Mouse (Mus musculus) CH12F3 (cell line): ENCODE results near the gene Bid.
"Not testable (repeated sequence)": the region's sequence is repeated elsewhere in the genome, so short reads cannot be mapped to it uniquely, and the experiment has no call there.

ENCODE experiments used
- in situ Hi-C: fragments of 300-500 bp; cut with MboI; formaldehyde crosslinking; loops from 2 replicates; pipeline ENCODE4 v1.14.3; 2020; ENCODE audit warnings: low sequenced_read_pairs

The Bid gene

DNA sequence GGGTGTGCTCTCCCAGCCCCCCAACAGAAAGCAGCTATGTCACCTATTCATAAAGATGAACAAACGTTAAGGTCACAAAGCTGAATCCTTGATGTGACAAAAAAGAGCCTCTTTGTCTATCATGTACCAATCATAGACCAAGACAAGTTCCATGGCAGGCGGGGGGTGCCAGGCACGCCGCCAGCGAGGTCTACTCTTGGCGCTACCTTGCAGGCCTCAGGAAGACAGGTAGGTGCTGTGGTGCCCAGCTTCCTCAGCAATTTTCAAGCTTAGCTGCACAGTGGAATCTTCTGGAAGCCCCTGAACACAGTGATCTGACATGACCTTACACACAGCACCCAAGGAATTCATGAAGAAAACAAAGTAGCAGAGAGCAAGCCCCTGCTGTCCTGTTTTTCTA lies 10.1 kb downstream of the Bid start:
- in situ Hi-C loops: no loop called here

GRCm38 (mm10) chr6:120905111-120905510 lies 11.5 kb downstream of the Bid start:
- in situ Hi-C loops: no loop called here

GRCm38 (mm10) chr6:120903961-120904360 lies 12.7 kb downstream of the Bid start:
- in situ Hi-C loops: no loop called here

DNA sequence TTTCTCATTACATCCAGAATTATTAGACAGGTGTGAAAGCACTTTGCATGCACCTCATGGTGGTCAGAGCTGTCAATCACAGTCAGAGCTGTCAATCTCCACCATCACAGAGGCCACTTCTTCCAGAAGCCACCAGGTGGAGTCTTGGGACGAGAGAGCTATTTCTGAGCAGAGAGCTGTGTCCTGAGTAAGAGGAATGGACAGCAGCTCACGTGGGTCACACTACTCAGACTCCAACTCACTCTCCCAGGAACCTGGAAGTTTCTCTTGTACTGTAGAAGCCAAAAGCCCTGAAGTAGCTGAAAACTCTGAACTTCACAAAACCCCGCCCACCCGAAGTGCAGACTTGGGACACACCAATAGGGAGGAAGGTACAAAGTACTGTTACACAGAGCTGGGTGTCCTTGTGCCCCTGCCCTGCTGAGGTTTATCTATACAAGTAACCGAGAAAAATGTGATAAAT lies 13.2 kb downstream of the Bid start:
- in situ Hi-C loops: no loop called here

- in situ Hi-C loops: no loop called here
These were observed 14.6 kb downstream of the Bid start for GRCm38 (mm10) chr6:120901776-120902645.

GRCm38 (mm10) chr6:120898188-120898833 lies 18.3 kb downstream of the Bid start:
- in situ Hi-C loops: no loop called here

GRCm38 (mm10) chr6:120894524-120894923 lies 22.1 kb downstream of the Bid start:
- in situ Hi-C loops: no loop called here

DNA sequence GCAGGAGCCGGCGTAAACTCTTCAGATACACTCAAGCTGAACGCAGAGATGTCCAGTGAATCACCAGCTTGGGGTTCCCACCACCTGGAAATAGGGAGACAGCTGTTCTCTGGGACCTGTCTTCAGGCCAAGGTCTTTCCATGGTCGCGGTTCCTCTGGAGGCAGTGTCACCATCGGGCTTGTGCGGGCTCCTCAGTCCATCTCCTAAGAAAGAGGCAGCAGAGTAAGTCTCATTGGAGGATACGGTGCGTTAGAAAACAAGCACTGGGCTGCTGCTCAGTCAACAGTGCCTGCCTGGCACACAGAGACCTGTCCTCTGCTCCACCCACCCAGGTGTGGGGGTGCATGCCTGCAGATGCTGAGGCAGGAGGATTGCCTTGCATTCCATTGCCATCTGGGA lies 22.6 kb downstream of the Bid start:
- in situ Hi-C loops: no loop called here

DNA sequence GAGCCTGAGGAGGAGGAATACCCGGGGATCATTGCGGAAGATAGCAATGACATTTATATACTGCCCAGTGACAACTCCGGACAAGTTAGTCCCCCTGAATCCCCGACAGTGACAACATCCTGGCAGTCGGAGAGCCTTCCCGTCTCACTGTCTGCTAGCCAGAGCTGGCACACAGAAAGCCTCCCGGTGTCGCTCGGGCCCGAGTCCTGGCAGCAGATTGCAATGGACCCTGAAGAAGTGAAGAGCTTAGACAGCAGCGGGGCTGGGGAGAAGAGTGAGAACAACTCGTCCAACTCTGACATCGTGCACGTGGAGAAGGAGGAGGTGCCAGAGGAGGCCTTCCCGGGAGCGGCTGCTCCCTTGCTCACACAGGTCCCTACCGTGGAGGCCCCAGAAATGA lies 30.0 kb downstream of the Bid start:
- in situ Hi-C loops: no loop called here

DNA sequence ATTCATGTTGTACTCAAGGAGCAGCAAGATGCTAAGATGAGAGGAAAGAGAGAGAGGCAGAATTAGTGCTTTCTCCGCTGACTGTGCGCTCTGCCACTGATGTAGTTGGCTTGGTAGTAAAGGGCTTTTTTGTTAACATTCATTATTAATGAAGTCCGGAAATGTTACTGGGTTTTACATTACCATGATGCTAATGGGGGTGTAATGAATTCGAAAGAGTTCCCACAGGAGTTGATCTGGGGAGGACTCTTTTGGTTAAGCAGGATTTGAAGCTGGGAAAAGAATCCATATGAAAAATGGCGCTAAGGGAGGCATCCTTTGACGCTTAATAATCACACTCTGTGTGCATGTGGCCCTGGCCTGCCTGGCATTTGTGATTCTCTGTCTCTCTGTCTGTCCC lies 32.2 kb downstream of the Bid start:
- in situ Hi-C loops: no loop called here

GRCm38 (mm10) chr6:120879046-120879445 lies 37.6 kb downstream of the Bid start:
- in situ Hi-C loops: no loop called here

DNA sequence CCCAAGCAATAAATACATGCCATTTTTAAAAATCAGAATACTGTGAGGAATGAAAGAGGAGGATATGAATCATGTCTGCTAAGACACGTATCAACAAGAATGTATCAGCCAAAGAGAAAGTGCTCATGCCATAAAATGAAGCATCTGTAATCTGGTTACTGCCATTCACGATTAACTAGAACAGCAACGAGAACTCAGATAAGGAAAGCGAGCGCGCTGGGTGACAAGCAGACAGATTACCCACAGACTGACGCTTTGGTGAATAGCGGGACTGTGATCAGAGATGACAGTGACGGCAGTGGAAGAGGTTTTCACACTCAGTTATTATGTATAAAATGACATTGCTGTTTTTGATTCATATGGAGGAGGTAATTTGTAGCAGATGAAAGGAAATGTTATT lies 42.8 kb downstream of the Bid start:
- in situ Hi-C loops: no loop called here

GRCm38 (mm10) chr6:120871286-120871685 lies 45.4 kb downstream of the Bid start:
- in situ Hi-C loops: no loop called here

DNA sequence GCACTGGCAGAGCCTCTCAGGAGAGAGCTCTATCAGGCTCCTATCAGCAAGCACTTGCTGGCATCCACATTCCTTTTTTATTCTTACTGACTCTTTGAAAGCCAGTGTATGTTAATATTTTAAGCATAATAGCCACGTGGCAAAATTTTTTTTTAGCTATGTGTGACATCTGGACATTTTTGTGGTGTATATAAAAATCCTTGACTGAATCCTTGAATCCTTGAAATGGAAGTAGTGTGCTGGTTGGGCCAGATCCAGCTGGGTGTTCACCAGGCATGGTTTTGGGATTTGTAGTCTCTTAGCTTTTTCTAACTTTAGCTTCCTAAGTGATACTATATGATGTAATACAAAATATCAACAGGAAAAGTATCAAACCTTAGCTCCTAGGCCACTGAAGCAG lies 47.8 kb downstream of the Bid start:
- in situ Hi-C loops: no loop called here

GRCm38 (mm10) chr6:120866051-120866814 lies 50.4 kb downstream of the Bid start:
- in situ Hi-C loops: no loop called here

GRCm38 (mm10) chr6:120860079-120860478 lies 56.6 kb downstream of the Bid start:
- in situ Hi-C loops: no loop called here

GRCm38 (mm10) chr6:120858217-120858711 lies 58.4 kb downstream of the Bid start:
- in situ Hi-C loops: no loop called here

- in situ Hi-C loops: no loop called here
These were observed 62.2 kb downstream of the Bid start for GRCm38 (mm10) chr6:120854413-120854812.

DNA sequence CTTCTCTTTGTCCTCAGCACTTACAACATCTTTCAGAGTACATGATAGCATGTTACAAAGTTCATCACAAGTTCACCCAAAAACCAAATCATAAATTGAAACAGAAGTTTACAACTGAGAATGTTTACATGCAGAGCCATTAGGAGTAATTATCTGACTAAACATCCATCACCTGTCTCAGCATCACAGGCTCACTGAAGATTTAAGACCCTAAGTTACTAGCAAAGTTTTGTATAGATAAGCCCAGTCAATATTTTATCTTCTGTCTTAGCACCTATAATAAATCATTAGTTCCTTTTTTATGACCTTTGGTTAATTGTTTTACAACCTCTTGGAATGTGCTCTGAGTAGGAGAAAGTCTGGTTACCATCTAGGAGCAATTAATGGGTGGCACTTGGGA lies 65.9 kb downstream of the Bid start:
- in situ Hi-C loops: not testable (repeated sequence)
